Mouse (Mus musculus): ENCODE data around the gene Ctdsp1. TPM values are rescaled to one million over a fixed set of nuclear protein-coding genes. Genes with fewer than 3 reads are reported as not detected.

The Ctdsp1 gene
- polyA plus RNA-seq, 1 experiment: 123 TPM

DNA sequence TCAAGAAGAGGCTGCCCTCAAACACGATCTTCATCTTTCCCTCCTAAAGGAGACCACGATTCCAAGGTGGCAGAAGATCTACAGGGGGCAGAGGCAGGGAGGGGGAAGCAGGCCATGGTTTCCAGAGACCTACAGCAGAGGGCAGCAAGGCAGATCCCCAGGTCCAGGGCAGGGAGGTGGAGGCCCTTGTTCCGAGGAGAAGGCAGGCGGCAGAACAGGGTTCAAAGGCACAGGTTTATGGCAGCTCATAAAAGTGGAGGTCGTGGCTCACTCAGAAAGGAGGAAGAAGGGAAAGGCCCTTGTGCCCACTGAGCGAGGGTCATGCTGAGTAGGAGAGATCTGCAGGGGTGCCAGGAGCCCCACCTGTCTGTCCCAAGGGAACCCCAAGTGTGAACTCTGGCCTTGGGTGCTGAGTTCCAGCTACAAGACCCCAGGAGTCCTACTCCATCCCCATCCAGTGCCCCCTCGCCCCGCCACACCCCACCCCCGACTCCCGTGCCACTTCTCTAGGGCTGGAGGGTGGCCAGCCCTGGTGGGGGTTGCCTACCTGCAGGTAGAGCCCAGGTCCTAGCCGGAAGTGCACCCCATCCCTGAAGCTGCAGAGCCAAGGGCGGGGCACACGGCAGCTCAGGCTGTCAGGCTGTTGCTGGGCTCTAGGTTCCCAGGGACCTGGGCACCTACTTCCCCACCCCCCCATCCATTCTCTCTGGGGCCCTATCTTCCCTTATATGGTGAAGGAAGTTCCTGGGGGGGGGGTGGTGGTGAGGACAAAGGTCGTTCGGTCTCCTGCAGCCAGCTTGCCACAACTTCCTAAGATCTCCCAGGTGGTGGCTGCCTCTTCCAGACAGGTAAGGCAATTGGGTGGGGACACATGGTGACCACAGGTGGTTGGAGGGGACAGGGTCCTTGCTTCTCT lies 17.5 kb downstream of the Ctdsp1 start, which contains the start of gene Vil1:
Gene Vil1, plus strand, starts transcription at position 788 of the 916 bp plus-strand sequence.
- Histone ChIP-seq H3K4me1 (ENCODE audit: control insufficient read depth, insufficient read depth, low read length) (no peaks in the 10 kb centered on the region), H3K4me3 (ENCODE audit: insufficient read depth, low read length) (no peak within 1 kb of the TSS), H3K27ac (ENCODE audit: insufficient read depth, low read depth, low read length) (no peak within 1 kb of the TSS)
- no peak for TF ChIP-seq POLR2A (IDR thresholded peaks at IDR 0.05; ENCODE audit: borderline replicate concordance, low read depth, low read length)

DNA sequence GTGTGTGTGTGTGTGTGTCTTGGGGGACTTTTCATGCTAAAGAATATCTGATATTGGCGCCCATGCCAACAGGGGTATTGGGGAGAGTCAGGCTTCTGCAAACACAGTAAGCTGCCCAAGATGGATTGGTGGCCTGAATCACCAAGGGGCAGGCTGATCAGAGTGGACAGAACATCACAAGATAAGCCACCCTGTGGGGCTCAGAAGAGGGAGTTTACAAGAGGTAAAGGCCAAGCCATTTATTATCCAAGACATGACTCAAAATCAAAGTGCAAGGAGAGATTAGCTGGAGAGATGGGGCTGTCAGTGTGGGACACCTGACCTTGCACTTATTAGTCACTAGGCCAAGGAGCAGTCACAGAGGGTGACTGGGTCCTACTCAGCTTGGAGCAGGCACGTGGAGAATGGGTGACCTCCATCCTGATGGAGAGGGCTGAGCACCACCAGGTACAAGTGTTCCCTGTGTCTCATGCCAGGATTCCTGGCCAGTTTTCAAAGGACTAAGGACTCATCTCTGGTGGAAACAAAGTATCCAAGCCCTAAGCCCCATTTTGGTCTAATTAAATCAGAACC lies 20.5 kb downstream of the Ctdsp1 start:
- Histone ChIP-seq H3K4me1 (ENCODE audit: control insufficient read depth, insufficient read depth, low read length) (no peaks in the 10 kb centered on the region), H3K4me3 (ENCODE audit: insufficient read depth, low read length) (no peak overlapping the region), H3K27ac (ENCODE audit: insufficient read depth, low read depth, low read length) (no peak overlapping the region)
- TF ChIP-seq CTCF (IDR thresholded peaks at IDR 0.05; ENCODE audit: low read depth, low read length) (no peak), POLR2A (IDR thresholded peaks at IDR 0.05; ENCODE audit: borderline replicate concordance, low read depth, low read length) (no peak)

DNA sequence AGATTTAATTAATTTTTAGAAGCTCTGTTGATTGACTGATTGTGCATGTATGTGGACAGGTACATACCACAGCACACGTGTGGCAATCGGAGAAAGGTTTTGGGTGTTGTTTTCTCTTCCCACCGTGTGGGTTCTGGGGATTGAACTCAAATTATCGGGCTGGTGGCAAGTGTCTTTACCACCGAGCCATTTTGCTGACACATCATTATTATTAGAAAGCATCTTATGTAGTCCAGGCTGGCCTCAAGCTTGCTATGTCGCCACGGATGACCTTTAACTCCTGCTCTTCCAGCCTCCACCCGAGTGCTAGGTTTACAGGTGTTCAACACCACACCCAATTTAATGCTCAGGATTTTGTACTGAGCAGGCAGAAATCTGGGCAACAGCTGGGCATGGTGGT lies 21.4 kb downstream of the Ctdsp1 start:
- H3K4me1 ChIP-seq (ENCODE audit: control insufficient read depth, insufficient read depth, low read length): no peaks in the 10 kb centered on the region

DNA sequence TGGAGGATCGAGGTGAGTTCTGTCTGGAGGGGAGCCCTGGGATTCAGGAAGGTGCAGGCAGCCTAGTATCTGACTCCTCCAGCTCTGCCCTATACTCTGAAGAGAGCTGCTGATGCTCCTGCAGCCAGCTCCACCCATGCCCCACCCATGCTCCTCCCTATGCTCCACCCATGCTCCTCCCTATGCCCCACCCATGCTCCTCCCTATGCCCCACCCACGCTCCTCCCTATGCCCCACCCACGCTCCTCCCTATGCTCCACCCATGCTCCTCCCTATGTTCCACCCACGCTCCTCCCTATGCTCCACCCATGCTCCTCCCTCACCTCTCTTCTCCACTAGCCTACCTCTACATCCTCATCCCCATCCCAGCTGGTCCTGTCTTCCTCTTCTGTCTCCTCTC lies 23.8 kb downstream of the Ctdsp1 start:
- Histone ChIP-seq H3K4me3 (ENCODE audit: insufficient read depth, low read length) (no peak overlapping the region), H3K27ac (ENCODE audit: insufficient read depth, low read depth, low read length) (no peak overlapping the region)

More for the DNA sequence above, 21.4 kb downstream of the Ctdsp1 start:
- TF ChIP-seq POLR2A (IDR thresholded peaks at IDR 0.05; ENCODE audit: borderline replicate concordance, low read depth, low read length) (no peak), CTCF (IDR thresholded peaks at IDR 0.05; ENCODE audit: low read depth, low read length) (no peak)
- H3K27ac ChIP-seq (ENCODE audit: insufficient read depth, low read depth, low read length): no peak overlapping the region
- no peak overlapping the region for H3K4me3 ChIP-seq (ENCODE audit: insufficient read depth, low read length)

DNA sequence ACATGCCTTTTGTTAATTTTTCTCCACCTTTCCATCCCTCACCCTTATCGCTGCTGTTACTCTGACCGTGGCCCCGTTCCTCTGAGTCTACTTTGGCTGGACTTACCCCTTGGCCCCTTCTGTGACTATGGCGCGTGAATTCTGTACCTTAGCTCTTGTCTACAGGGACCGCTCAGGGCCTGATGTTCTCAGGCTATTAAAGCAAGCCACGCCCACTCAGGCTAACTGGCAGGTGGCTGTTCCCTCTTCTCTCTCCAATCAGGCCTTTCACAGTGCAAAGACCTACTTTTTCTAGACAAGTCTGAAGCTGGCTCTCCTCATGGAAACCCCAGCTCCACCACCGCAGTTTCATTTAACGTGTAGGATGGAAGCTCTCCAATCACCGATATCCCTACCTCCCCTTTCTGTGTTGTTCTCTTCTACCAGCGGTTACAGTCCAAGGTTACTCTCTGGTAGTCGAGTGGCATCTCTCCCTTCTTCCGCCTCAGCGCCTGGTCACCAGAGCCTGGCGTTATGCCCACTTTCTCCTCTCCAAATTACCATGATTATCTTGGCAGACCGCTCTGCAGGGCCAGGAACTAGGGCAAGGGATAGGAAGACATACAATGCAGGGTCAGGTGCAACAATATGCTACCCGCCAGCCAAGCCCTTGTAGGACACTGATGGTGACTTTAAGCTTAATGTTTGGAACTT lies 27.6 kb downstream of the Ctdsp1 start:
- no peaks in the 10 kb centered on the region for H3K4me1 ChIP-seq (ENCODE audit: control insufficient read depth, insufficient read depth, low read length)
- H3K4me3 ChIP-seq (ENCODE audit: insufficient read depth, low read length): no peak overlapping the region
- H3K27ac ChIP-seq (ENCODE audit: insufficient read depth, low read depth, low read length): no peak overlapping the region
- no peak for TF ChIP-seq CTCF (IDR thresholded peaks at IDR 0.05; ENCODE audit: low read depth, low read length)
- no peak for TF ChIP-seq POLR2A (IDR thresholded peaks at IDR 0.05; ENCODE audit: borderline replicate concordance, low read depth, low read length)

More for the DNA sequence above, 23.8 kb downstream of the Ctdsp1 start:
- TF ChIP-seq CTCF (IDR thresholded peaks at IDR 0.05; ENCODE audit: low read depth, low read length): no peak
- no peak for TF ChIP-seq POLR2A (IDR thresholded peaks at IDR 0.05; ENCODE audit: borderline replicate concordance, low read depth, low read length)
- H3K4me1 ChIP-seq (ENCODE audit: control insufficient read depth, insufficient read depth, low read length): no peaks in the 10 kb centered on the region

DNA sequence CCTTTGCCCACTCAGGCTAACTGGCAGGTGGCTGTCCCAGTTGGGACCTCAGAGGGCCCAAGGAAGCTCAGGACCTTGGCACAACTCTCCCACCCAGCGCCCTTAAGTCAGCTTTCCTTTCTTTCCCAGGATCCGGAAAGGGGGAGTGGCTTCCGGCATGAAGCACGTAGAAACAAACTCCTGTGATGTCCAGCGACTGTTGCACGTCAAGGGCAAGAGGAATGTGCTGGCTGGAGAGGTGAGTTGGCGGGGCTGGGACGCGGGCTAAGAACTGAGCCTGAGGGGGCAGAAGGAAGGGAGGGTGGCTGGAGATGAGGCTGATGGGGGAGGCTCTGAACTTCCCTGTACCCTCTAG lies 28.1 kb downstream of the Ctdsp1 start:
- no peak overlapping the region for H3K27ac ChIP-seq (ENCODE audit: insufficient read depth, low read depth, low read length)
- no peak overlapping the region for H3K4me3 ChIP-seq (ENCODE audit: insufficient read depth, low read length)

DNA sequence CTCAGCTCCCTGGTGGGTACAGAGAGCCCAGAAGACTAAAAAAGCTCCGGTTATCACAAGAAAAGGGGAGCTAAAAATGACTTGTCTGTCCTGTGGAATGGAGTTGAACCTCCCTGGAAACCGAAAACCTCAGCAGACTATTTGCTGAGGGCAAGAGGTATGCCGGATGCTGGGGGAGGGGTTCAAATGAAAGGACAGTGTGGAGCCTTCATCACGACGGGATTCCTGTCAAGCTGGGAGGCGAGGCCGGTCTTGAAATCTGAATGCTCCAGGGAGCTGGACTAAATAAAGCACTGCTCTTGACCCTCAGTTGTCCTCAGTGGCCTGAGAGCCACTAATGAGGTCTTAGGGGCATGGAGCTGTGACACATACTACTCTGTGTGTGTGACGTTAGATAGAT lies 31.8 kb downstream of the Ctdsp1 start:
- H3K4me1 ChIP-seq (ENCODE audit: control insufficient read depth, insufficient read depth, low read length): peaks cover 13% of the 10 kb centered on the region
- TF ChIP-seq CTCF (IDR thresholded peaks at IDR 0.05; ENCODE audit: low read depth, low read length) (no peak), POLR2A (IDR thresholded peaks at IDR 0.05; ENCODE audit: borderline replicate concordance, low read depth, low read length) (no peak)
- H3K27ac ChIP-seq (ENCODE audit: insufficient read depth, low read depth, low read length): no peak overlapping the region

More for the DNA sequence above, 28.1 kb downstream of the Ctdsp1 start:
- no peaks in the 10 kb centered on the region for H3K4me1 ChIP-seq (ENCODE audit: control insufficient read depth, insufficient read depth, low read length)
- TF ChIP-seq CTCF (IDR thresholded peaks at IDR 0.05; ENCODE audit: low read depth, low read length): no peak
- TF ChIP-seq POLR2A (IDR thresholded peaks at IDR 0.05; ENCODE audit: borderline replicate concordance, low read depth, low read length): no peak

DNA sequence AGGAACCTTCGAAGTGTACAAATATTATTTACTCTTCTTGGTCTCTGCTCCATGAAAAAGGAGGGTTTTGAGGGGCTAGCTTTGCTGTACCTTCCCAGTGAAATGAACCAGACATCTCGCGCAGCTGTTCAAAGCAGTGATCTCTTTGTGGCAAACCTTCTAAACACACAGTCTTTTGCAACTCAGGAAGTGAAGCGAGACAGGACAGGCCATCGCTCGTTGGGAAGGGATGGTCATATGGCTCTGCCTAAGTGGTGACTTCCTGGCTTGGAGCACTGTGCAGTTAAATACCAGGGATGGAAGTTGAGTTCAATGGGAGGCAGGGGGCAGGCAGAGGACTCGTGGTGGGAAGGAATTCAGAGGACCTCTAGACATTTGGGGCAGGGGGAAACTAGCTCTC lies 34.5 kb downstream of the Ctdsp1 start:
- Histone ChIP-seq H3K27ac (ENCODE audit: insufficient read depth, low read depth, low read length) (no peak overlapping the region), H3K4me3 (ENCODE audit: insufficient read depth, low read length) (no peak overlapping the region), H3K4me1 (ENCODE audit: control insufficient read depth, insufficient read depth, low read length) (peaks cover 13% of the 10 kb centered on the region)
- TF ChIP-seq CTCF (IDR thresholded peaks at IDR 0.05; ENCODE audit: low read depth, low read length) (no peak), POLR2A (IDR thresholded peaks at IDR 0.05; ENCODE audit: borderline replicate concordance, low read depth, low read length) (no peak)

More for the DNA sequence above, 31.8 kb downstream of the Ctdsp1 start:
- H3K4me3 ChIP-seq (ENCODE audit: insufficient read depth, low read length): no peak overlapping the region

DNA sequence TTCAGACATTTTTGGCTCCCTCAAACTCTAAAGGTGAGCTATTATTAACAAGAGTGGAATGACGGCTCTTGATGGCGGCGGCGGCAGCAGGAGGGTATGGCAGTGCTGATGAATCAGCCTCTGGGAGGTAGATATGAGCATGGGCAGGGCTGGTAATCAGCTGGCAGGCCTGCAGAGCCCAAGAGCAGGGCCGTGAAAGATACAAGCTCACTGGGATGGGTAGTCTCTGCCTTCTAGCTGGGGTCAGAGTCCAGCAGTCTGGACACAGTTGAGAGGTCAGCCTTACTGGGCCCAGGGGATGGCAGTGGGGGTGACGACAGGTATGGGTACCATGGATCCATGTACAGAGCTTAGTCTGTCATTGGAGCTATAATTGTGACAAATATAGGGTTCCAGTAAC lies 41.9 kb downstream of the Ctdsp1 start:
- H3K4me1 ChIP-seq (ENCODE audit: control insufficient read depth, insufficient read depth, low read length): peaks cover 33% of the 10 kb centered on the region
- TF ChIP-seq CTCF (IDR thresholded peaks at IDR 0.05; ENCODE audit: low read depth, low read length) (no peak), POLR2A (IDR thresholded peaks at IDR 0.05; ENCODE audit: borderline replicate concordance, low read depth, low read length) (no peak)
- no peak overlapping the region for H3K27ac ChIP-seq (ENCODE audit: insufficient read depth, low read depth, low read length)
- H3K4me3 ChIP-seq (ENCODE audit: insufficient read depth, low read length): no peak overlapping the region

Measured in bone marrow macrophage, adult 2 months (primary cell).